Mouse (Mus musculus): Measurements from ENCODE around the gene Snx22.

Gene Snx22

GRCm38 (mm10) chr9:66068971-66069391 lies 538 bp downstream of the Snx22 start:
- no peak for DNase-seq (ENCODE audit: low read depth, low spot score)

GRCm38 (mm10) chr9:66068056-66068455 lies 1.5 kb downstream of the Snx22 start:
- no peak for DNase-seq (ENCODE audit: low read depth, low spot score)

GRCm38 (mm10) chr9:66067542-66067941 lies 2.0 kb downstream of the Snx22 start:
- DNase-seq (ENCODE audit: low read depth, low spot score): no peak

- no peak for DNase-seq (ENCODE audit: low read depth, low spot score)
Observed at GRCm38 (mm10) chr9:66066791-66067190, 2.7 kb downstream of the Snx22 start.

- no peak for DNase-seq (ENCODE audit: low read depth, low spot score)
Observed at GRCm38 (mm10) chr9:66064316-66064715, 5.2 kb downstream of the Snx22 start.

- DNase-seq (ENCODE audit: low read depth, low spot score): no peak
Observed at GRCm38 (mm10) chr9:66063446-66063845, 6.1 kb downstream of the Snx22 start.

- DNase-seq (ENCODE audit: low read depth, low spot score): no peak
Observed at GRCm38 (mm10) chr9:66061656-66062055, 7.9 kb downstream of the Snx22 start.

- DNase-seq (ENCODE audit: low read depth, low spot score): no peak
Observed at GRCm38 (mm10) chr9:66060986-66061385, 8.5 kb downstream of the Snx22 start.

GRCm38 (mm10) chr9:66060308-66060647 lies 9.2 kb downstream of the Snx22 start:
- no peak for DNase-seq (ENCODE audit: low read depth, low spot score)

GRCm38 (mm10) chr9:66059583-66060307 lies 9.8 kb downstream of the Snx22 start, which contains the start of gene Ppib:
Gene Ppib, plus strand, starts transcription at chr9:66060222.
- peak; percentile 95 for DNase-seq (ENCODE audit: low read depth, low spot score)

- DNase-seq (ENCODE audit: low read depth, low spot score): no peak
Observed at GRCm38 (mm10) chr9:66053620-66054019, 15.9 kb downstream of the Snx22 start.

GRCm38 (mm10) chr9:66052731-66053130 lies 16.8 kb downstream of the Snx22 start:
- no peak for DNase-seq (ENCODE audit: low read depth, low spot score)

- no peak for DNase-seq (ENCODE audit: low read depth, low spot score)
Observed at GRCm38 (mm10) chr9:66051493-66051892, 18.0 kb downstream of the Snx22 start.

- DNase-seq (ENCODE audit: low read depth, low spot score): no peak
Observed at GRCm38 (mm10) chr9:66049931-66050601, 19.5 kb downstream of the Snx22 start.

GRCm38 (mm10) chr9:66043241-66043640 lies 26.3 kb downstream of the Snx22 start:
- no peak for DNase-seq (ENCODE audit: low read depth, low spot score)

- no peak for DNase-seq (ENCODE audit: low read depth, low spot score)
Observed at GRCm38 (mm10) chr9:66042331-66042730, 27.2 kb downstream of the Snx22 start.

- no peak for DNase-seq (ENCODE audit: low read depth, low spot score)
Observed at GRCm38 (mm10) chr9:66040801-66041200, 28.7 kb downstream of the Snx22 start.

GRCm38 (mm10) chr9:66039290-66039689 lies 30.2 kb downstream of the Snx22 start:
- no peak for DNase-seq (ENCODE audit: low read depth, low spot score)

GRCm38 (mm10) chr9:66038581-66038980 lies 30.9 kb downstream of the Snx22 start:
- no peak for DNase-seq (ENCODE audit: low read depth, low spot score)

- no peak for DNase-seq (ENCODE audit: low read depth, low spot score)
Observed at GRCm38 (mm10) chr9:66038082-66038481, 31.4 kb downstream of the Snx22 start.

- DNase-seq (ENCODE audit: low read depth, low spot score): no peak
Observed at GRCm38 (mm10) chr9:66020601-66021000, 48.9 kb downstream of the Snx22 start.
